Mouse (Mus musculus): ENCODE measurements at regions not wholly inside any gene's neighbourhood (a gene's known extent, or its start where the extent isn't known, plus 50 kb on each side); places are given as distances from the start of the nearest gene placed in this dataset.

GRCm38 (mm10) chr10:66807261-66807968 is 288.5 kb upstream of the Jmjd1c start:
- Histone ChIP-seq H3K4me1 (0 out of 2 replicates have a peak, but pooled peaks cover 4% of the 10 kb centered on the region), H3K9me3 (replicated peaks) (no peaks in the 10 kb centered on the region), H3K27me3 (replicated peaks) (no peaks in the 10 kb centered on the region), H3K27ac (replicated peaks) (no peak overlapping the region), H3K9ac (replicated peaks) (no peak overlapping the region), H3K36me3 (no peaks in the 10 kb centered on the region), H3K4me3 (replicated peaks) (no peak overlapping the region), H3K4me2 (peak overlapping the region; percentile 30)
- WGBS: 47% methylated on average over 16 of the region's 16 CpGs
- peak; percentile 73 for ATAC-seq (ENCODE audit: low FRiP score)

DNA sequence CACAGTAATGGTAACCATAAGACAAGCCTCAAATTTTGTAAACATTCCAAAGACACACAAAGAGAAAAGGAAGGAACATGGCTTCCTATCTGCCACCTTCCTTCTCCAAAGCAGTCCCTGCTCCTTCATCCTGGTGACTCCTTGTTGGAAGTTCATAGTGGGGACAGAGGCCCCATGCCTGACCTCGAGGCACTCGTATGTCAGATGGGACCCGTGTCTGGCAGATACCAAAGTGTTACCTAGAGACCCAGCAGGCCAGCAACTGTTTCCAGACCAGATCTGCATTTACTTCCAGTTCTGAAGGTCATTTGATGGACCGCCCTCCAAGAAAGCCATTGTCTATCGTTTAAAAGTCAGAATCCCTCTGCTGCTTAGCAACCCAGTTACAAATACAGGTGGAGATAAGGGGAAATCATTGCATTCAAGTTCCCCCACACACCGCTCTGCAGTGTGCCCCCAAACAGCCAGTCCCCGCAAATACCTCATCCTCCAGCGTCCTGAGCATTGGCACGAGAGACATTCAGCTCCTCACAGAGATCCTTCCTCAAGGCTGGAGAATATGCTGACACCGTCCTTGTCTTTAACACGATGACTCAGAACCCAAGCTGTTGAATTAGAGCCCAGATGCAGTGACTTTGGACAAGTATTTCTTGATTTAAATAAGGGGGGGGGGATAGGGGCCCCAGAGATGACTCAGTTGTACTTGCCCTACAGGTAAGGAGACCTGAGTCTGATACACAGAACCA is 283.2 kb upstream of the Jmjd1c start:
- H3K4me1 ChIP-seq: peaks cover 10% of the 10 kb centered on the region
- H3K27ac ChIP-seq (replicated peaks): no peak overlapping the region
- no peaks in the 10 kb centered on the region for H3K27me3 ChIP-seq (replicated peaks)
- no peak for ATAC-seq (ENCODE audit: low FRiP score)
- WGBS: 87% methylated on average over 11 of the region's 11 CpGs
- no peak overlapping the region for H3K9ac ChIP-seq (replicated peaks)
- H3K9me3 ChIP-seq (replicated peaks): no peaks in the 10 kb centered on the region
- H3K4me2 ChIP-seq: no peak overlapping the region
- H3K4me3 ChIP-seq (replicated peaks): no peak overlapping the region
- H3K36me3 ChIP-seq: no peaks in the 10 kb centered on the region

GRCm38 (mm10) chr10:66813850-66814564 is 281.9 kb upstream of the Jmjd1c start:
- Histone ChIP-seq H3K27me3 (replicated peaks) (no peaks in the 10 kb centered on the region), H3K4me3 (replicated peaks) (no peak overlapping the region), H3K9ac (replicated peaks) (no peak overlapping the region), H3K27ac (replicated peaks) (no peak overlapping the region), H3K4me1 (peaks cover 10% of the 10 kb centered on the region), H3K36me3 (no peaks in the 10 kb centered on the region), H3K4me2 (peak overlapping the region; percentile 35), H3K9me3 (replicated peaks) (no peaks in the 10 kb centered on the region)
- ATAC-seq (ENCODE audit: low FRiP score): no peak
- WGBS: 17% methylated on average over 15 of the region's 15 CpGs

- Histone ChIP-seq H3K9ac (replicated peaks) (no peak overlapping the region), H3K27ac (replicated peaks) (no peak overlapping the region), H3K4me2 (peak overlapping the region; percentile 35), H3K9me3 (replicated peaks) (no peaks in the 10 kb centered on the region), H3K4me1 (peaks cover 10% of the 10 kb centered on the region), H3K27me3 (replicated peaks) (no peaks in the 10 kb centered on the region), H3K36me3 (no peaks in the 10 kb centered on the region), H3K4me3 (replicated peaks) (no peak overlapping the region)
- peak; percentile 62; the same call in 1 of the 2 replicates for ATAC-seq (ENCODE audit: low FRiP score)
- 13% methylated on average over 16 of the region's 16 CpGs for WGBS
Measured at GRCm38 (mm10) chr10:66814565-66815201, 281.2 kb upstream of the Jmjd1c start.

DNA sequence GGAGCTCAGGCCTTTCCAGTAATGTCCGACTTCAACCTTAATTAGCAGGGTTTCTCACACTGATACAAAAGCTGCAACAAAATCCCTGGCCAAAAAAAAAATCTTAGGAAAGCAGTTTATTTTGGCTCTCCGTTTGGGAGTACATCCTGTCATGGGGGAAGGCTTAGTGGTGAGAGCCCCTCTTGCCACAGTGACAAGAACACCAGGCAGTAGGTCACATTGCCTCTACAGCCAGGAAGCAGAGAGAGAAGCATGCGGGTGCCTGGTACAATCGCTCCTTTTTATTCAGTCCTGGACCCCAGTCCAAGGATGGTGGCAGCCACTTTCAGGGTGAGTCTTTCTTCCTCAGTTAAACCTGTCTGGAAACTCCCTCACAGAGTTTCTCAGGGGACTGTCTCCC is 280.0 kb upstream of the Jmjd1c start:
- no peaks in the 10 kb centered on the region for H3K27me3 ChIP-seq (replicated peaks)
- no peak overlapping the region for H3K4me3 ChIP-seq (replicated peaks)
- H3K36me3 ChIP-seq: no peaks in the 10 kb centered on the region
- H3K9ac ChIP-seq (replicated peaks): no peak overlapping the region
- WGBS: 82% methylated on average over 4 of the region's 4 CpGs
- H3K27ac ChIP-seq (replicated peaks): no peak overlapping the region
- no peak for ATAC-seq (ENCODE audit: low FRiP score)
- no peak overlapping the region for H3K4me2 ChIP-seq
- peaks cover 10% of the 10 kb centered on the region for H3K4me1 ChIP-seq
- H3K9me3 ChIP-seq (replicated peaks): no peaks in the 10 kb centered on the region

DNA sequence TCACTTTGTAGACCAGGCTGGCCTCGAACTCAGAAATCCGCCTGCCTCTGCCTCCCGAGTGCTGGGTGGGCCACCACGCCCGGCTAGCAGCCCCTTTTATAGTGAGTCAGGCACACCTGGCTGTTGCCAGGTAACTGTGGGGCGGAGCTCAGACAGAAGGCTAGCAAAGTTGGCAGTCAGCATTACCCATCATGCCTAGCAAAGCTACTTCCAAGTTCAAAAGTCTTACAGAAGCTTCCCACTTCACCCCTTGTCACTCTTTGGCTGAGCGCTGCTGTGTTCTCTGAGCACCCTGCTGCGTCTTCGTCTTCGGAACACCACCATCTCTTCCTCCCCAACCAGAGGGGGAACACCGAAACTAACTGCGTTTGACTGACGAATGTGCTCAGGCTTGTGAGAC is 279.1 kb upstream of the Jmjd1c start:
- peaks cover 10% of the 10 kb centered on the region for H3K4me1 ChIP-seq
- WGBS: 89% methylated on average over 13 of the region's 13 CpGs
- H3K4me2 ChIP-seq: no peak overlapping the region
- no peaks in the 10 kb centered on the region for H3K27me3 ChIP-seq (replicated peaks)
- no peak overlapping the region for H3K4me3 ChIP-seq (replicated peaks)
- H3K36me3 ChIP-seq: no peaks in the 10 kb centered on the region
- ATAC-seq (ENCODE audit: low FRiP score): no peak
- H3K9me3 ChIP-seq (replicated peaks): no peaks in the 10 kb centered on the region
- H3K9ac ChIP-seq (replicated peaks): no peak overlapping the region
- no peak overlapping the region for H3K27ac ChIP-seq (replicated peaks)

GRCm38 (mm10) chr10:66817876-66818275 is 278.0 kb upstream of the Jmjd1c start:
- H3K36me3 ChIP-seq: no peaks in the 10 kb centered on the region
- no peak overlapping the region for H3K27ac ChIP-seq (replicated peaks)
- no peak overlapping the region for H3K4me2 ChIP-seq
- peaks cover 10% of the 10 kb centered on the region for H3K4me1 ChIP-seq
- WGBS: 85% methylated on average over 7 of the region's 7 CpGs
- no peak for ATAC-seq (ENCODE audit: low FRiP score)
- H3K9me3 ChIP-seq (replicated peaks): 0 out of 2 replicates have a peak, but pooled peaks cover 4% of the 10 kb centered on the region
- no peak overlapping the region for H3K4me3 ChIP-seq (replicated peaks)
- no peak overlapping the region for H3K9ac ChIP-seq (replicated peaks)
- no peaks in the 10 kb centered on the region for H3K27me3 ChIP-seq (replicated peaks)

GRCm38 (mm10) chr10:66819517-66819916 is 276.4 kb upstream of the Jmjd1c start:
- no peak overlapping the region for H3K4me2 ChIP-seq
- H3K9me3 ChIP-seq (replicated peaks): 0 out of 2 replicates have a peak, but pooled peaks cover 4% of the 10 kb centered on the region
- ATAC-seq (ENCODE audit: low FRiP score): no peak
- no peaks in the 10 kb centered on the region for H3K36me3 ChIP-seq
- 87% methylated on average over 8 of the region's 8 CpGs for WGBS
- H3K9ac ChIP-seq (replicated peaks): no peak overlapping the region
- peaks cover 4% of the 10 kb centered on the region for H3K4me1 ChIP-seq
- no peak overlapping the region for H3K4me3 ChIP-seq (replicated peaks)
- H3K27me3 ChIP-seq (replicated peaks): no peaks in the 10 kb centered on the region
- H3K27ac ChIP-seq (replicated peaks): no peak overlapping the region

GRCm38 (mm10) chr10:66825737-66826136 is 270.2 kb upstream of the Jmjd1c start:
- Histone ChIP-seq H3K36me3 (no peaks in the 10 kb centered on the region), H3K9me3 (replicated peaks) (0 out of 2 replicates have a peak, but pooled peaks cover 4% of the 10 kb centered on the region), H3K9ac (replicated peaks) (no peak overlapping the region), H3K4me1 (no peaks in the 10 kb centered on the region), H3K27me3 (replicated peaks) (no peaks in the 10 kb centered on the region), H3K4me2 (no peak overlapping the region), H3K27ac (replicated peaks) (no peak overlapping the region), H3K4me3 (replicated peaks) (no peak overlapping the region)
- 88% methylated on average over 3 of the region's 3 CpGs for WGBS
- ATAC-seq (ENCODE audit: low FRiP score): no peak

DNA sequence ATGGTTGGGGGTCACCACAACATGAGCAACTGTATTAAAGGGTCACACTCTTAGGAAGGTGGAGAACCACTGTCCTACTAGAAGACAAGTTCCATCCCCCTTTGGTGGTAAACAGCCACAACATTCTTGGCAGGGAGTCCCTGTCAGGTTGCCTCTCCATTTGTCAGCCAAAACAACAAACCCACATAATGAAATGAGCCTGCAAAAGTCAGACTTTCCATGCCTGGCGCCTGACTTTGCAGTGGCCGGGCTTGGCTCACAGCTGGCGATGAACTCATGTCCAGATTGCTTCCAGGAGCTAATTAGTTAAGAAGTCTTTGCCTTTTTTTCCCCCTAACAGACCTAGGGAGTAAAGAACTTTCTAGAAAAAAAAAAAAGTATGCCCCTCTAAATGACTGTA is 269.6 kb upstream of the Jmjd1c start:
- 79% methylated on average over 3 of the region's 3 CpGs for WGBS
- no peak overlapping the region for H3K4me3 ChIP-seq (replicated peaks)
- H3K9me3 ChIP-seq (replicated peaks): 0 out of 2 replicates have a peak, but pooled peaks cover 4% of the 10 kb centered on the region
- ATAC-seq (ENCODE audit: low FRiP score): no peak
- H3K27me3 ChIP-seq (replicated peaks): no peaks in the 10 kb centered on the region
- H3K36me3 ChIP-seq: no peaks in the 10 kb centered on the region
- no peak overlapping the region for H3K4me2 ChIP-seq
- no peak overlapping the region for H3K9ac ChIP-seq (replicated peaks)
- no peak overlapping the region for H3K27ac ChIP-seq (replicated peaks)
- H3K4me1 ChIP-seq: no peaks in the 10 kb centered on the region

DNA sequence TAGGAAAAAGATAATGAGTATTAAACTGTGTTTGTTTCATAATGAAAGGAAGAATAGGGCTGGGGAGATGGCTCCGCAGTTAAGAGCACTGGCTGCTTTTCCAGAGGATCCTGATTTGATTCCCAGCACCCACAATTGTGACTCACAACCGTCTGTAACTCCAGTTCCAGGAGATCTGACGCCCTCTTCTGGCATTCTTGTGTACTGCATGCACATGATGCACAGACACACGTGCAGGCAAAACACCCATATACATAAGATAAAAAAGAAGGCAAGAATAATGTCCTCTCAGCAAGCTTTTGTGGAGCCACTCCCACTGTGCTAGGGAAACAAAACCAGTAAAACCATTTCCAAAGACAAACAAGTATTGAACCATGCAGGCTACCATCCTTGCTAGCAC is 261.0 kb upstream of the Jmjd1c start:
- no peak overlapping the region for H3K4me2 ChIP-seq
- no peak overlapping the region for H3K9ac ChIP-seq (replicated peaks)
- H3K36me3 ChIP-seq: no peaks in the 10 kb centered on the region
- H3K4me1 ChIP-seq: no peaks in the 10 kb centered on the region
- no peaks in the 10 kb centered on the region for H3K9me3 ChIP-seq (replicated peaks)
- H3K27ac ChIP-seq (replicated peaks): no peak overlapping the region
- ATAC-seq (ENCODE audit: low FRiP score): no peak
- H3K4me3 ChIP-seq (replicated peaks): no peak overlapping the region
- WGBS: 81% methylated on average over 4 of the region's 4 CpGs
- H3K27me3 ChIP-seq (replicated peaks): no peaks in the 10 kb centered on the region

All from neural tube, embryonic 15.5 days (tissue).